Mouse (Mus musculus) megakaryocyte, embryonic 14.5 days (primary cell): Measurements from ENCODE around the gene Adgrf2.

Source experiments
- FLI1 ChIP-seq: IDR thresholded peaks from 2 replicates; pipeline ENCODE4 v1.6.1; 2012; ENCODE audit warnings: low read length, inconsistent platforms, mixed read lengths
- GATA1 ChIP-seq: IDR thresholded peaks from 3 replicates; pipeline ENCODE4 v1.6.1; 2012; ENCODE audit warnings: mixed read lengths, low read length, inconsistent platforms, borderline replicate concordance

DNA sequence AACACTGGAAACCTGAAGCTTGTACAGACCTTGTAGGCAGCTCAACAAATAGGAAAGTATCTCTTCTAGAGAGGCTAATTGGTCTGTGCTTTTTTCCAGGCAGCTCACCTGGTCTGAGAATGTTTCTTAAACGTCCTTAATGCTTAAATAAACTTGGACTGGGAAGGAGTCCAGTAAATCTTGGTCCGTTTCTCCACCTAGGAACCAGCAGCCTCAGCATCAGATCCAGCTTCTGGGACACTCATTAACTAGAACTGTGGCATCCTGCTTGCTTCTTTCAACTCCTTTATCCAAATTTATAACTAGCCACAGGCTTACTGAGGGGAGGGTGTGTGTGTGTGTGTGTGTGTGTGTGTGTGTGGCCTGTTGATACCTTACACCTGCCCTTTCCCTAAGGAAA is 11.8 kb upstream of the Adgrf2 start:
- no peak for TF ChIP-seq GATA1
- TF ChIP-seq FLI1, result no peak
